Mouse (Mus musculus): ENCODE results near the gene Ptprn2.
A peak's percentile ranks its signal among the peaks of the same experiment; 100 is the strongest.

Ptprn2 gene

DNA sequence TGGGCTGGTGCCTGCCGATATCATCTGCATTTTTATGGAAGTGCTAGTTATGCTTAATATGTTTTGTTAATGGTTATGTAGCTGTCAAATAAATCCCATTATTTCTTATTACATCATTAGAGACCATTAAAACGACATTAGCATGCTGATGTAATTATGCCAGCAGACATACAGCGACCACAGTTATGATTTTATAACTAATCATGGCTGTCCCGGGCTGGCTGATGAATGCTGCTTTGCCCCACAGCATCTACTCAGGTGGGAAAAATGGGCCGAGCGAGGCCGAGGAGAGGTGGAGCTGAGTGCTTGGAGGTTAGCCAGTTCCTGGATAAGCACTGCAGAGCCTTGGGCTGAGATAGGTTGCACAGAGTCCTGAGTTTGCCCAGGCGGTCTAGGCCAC is 407.1 kb downstream of the Ptprn2 start:
- DNase-seq (ENCODE audit: low spot score): no peak

DNA sequence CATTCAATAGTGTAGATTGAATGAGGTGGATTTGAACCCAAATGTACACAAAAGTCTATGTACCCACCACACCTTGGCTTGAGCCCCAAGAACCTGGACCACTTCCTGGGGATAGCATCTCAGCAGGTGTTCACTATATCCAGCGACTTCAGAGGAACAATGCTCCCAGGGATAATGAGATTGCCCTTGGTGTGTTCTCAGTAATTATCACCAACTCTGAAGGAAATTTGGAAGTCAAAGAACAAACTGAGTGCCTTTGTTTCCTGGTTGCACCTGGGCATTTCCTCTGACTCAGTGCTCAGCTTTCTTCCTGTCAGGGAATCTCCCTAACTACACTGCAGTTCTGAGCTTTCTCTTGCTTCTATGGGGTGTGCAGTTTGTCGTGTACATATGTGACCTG is 411.1 kb downstream of the Ptprn2 start:
- DNase-seq (ENCODE audit: low spot score): no peak

GRCm38 (mm10) chr12:116901773-116902172 is 416.3 kb downstream of the Ptprn2 start:
- DNase-seq (ENCODE audit: low spot score): no peak

- DNase-seq (ENCODE audit: low spot score): no peak
Measured at GRCm38 (mm10) chr12:116907424-116907823, 421.9 kb downstream of the Ptprn2 start.

DNA sequence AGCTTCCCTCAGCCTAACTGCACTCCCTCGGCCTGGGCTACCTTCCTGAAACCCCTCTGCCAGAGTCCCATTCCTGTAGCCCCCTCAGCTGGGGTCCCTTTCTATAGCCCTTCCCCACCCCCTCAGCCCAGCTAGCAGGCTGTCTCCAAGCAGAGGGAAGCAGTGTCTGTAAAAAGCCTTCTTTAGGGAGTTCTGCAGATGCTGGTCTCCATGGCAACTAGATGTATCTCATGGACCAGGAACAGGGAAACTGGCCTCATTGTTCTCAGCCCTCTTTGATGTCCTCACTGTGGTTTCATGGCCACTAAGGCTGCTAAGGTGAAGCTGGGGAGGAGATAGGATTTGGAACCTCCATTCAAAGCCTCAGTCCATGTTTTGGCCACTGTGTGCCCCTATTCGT is 423.1 kb downstream of the Ptprn2 start:
- DNase-seq (ENCODE audit: low spot score): no peak

DNA sequence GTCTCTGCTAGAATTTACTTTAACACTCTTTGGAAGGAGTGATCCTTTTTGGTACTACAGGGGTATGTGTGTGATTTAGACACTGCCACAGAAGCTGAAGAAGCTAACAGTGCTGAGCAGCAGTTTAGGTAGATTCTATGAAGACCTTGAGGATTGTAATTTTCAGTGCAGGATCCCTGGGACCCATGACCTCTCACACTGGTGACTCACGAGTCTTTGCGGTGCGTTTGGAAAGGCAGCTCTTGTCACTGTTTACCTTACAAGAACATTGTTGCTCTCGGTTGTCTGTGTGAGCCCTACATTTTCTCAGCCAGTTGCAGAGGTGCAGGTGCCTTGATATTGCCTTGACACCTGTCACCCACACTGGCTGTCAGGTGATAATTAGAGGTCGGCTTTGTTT is 431.3 kb downstream of the Ptprn2 start:
- no peak for DNase-seq (ENCODE audit: low spot score)

GRCm38 (mm10) chr12:116919185-116919584 is 433.7 kb downstream of the Ptprn2 start:
- no peak for DNase-seq (ENCODE audit: low spot score)

DNA sequence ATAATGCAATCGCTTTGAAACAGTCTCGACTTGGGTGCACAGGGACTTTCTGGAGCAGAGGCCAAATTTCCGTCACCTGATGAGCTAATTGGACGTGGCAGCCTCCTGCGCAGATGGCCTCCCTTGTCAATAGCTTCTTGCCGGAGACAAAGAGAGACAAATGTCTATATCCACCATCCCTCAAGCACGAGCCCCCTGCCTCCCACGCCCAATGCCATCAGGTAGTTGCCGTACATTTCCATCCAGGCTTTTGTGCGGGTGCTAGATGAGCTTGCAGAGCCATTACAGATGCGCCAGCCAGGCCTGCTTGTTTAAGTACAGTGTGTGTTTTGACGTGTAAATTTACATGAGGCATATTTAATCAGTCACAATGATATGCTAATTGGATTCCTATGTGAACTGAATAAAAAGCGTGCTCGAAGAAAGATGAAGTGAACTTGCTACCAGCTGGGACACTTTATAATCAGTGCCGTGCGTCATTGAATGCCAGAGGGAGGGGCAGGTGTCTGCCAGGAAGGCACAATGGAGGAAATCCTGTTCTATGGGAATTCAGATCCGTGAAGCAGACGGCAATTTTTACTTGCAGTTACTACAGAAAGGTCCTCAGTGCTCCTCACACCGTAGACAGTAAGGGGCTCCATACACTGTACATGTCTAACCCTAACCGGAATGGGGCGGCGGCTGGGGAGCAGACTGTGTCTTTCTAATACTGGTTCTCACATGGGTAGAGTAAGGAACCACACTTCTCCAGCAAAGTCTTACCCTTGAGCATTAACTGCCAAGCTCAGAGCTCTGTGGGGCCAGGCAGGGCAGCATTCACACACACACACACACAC is 434.4 kb downstream of the Ptprn2 start:
- no peak for DNase-seq (ENCODE audit: low spot score)

DNA sequence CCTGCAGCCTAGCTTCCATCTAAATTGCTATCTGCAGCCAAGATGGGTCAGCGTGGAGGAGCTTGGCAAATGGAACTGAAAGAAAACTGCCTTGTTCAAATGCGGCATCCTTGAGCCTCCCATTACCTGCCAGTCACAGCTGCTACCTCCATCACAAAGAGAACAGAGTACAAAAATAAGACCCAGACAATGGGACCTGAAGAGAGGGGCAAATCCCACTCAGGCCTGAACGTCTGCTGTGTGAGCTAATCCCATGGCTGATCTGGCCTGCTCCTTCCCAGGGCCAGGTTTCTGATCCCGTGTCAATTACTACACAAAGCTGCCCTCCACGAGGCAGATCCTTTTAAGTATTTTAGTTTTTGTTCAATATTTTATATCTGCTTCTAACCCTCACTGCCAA is 441.6 kb downstream of the Ptprn2 start:
- no peak for DNase-seq (ENCODE audit: low spot score)

- no peak for DNase-seq (ENCODE audit: low spot score)
Measured at GRCm38 (mm10) chr12:116927516-116927915, 442.0 kb downstream of the Ptprn2 start.

GRCm38 (mm10) chr12:116938158-116938854 is 452.8 kb downstream of the Ptprn2 start:
- no peak for DNase-seq (ENCODE audit: low spot score)

DNA sequence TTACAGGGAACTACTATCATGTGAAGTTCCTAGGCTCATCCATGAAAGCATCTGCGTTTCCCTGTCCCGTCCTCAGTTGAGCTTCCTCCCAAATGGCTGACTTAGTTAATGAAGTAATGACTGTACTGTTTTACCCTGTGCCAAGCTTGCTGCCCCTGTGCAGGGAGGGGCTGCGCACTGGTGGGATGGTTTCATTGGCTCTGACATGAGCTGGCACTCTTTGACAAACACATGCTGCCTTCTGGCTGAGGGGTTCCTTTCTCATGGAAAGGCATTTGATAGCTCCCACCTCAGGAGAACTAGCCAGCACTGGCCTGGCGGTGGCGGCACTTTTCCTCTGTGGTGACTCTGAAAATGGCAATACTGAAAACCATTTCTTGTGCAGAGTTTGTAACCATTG is 458.4 kb downstream of the Ptprn2 start:
- DNase-seq (ENCODE audit: low spot score): no peak

DNA sequence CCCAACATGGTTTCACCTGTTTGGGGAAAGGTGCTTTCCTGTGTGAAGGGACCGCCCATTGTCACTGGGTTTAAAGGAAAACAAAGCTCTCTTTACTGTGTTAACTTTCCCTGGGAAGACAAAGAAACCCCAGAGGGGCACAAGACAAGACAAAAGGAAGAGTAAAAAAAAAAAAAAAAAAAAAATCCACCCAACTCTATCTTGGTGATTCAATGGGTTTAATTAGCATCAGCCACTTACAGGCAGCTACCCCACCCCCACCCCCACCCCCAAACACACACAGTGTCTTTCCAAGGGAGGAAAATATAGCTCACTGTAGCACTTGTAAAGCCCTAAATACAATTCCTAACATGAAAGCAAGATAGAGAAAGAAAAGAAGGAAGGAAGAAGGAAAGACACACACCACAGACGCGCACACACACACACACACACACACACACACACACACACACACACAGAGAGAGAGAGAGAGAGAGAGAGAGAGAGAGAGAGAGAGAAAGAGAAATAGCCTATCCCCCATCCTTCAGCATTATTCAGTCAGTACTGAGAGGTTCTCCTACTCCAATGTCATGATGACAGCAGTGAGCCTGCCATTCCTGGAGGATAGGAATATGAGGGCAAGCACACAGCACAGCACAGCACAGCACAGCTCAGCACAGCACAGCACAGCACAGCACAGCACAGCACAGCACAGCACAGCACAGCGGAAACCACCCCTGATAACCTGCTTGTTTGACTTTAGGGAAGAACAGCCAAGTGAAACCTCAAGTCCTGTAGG is 462.8 kb downstream of the Ptprn2 start:
- DNase-seq (ENCODE audit: low spot score): no peak

DNA sequence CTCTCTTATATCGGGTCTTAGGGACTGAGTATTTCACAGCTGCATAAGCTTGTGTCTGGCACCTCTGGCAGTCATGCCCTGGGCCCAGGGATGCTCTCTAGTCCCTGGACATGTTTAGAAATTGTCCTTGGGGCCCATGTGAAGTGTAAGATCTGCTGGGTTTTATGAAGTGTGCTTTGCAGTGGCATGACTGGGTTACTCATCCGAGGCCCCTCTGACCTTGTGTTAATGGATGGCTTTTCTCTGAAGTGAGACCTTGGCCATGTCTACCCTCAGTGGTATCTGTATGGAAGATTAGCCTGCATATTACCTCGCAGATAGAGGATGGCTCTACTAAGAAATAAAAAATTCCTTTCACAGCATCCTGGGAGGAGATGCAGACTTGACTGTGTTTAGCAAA is 464.2 kb downstream of the Ptprn2 start:
- no peak for DNase-seq (ENCODE audit: low spot score)

DNA sequence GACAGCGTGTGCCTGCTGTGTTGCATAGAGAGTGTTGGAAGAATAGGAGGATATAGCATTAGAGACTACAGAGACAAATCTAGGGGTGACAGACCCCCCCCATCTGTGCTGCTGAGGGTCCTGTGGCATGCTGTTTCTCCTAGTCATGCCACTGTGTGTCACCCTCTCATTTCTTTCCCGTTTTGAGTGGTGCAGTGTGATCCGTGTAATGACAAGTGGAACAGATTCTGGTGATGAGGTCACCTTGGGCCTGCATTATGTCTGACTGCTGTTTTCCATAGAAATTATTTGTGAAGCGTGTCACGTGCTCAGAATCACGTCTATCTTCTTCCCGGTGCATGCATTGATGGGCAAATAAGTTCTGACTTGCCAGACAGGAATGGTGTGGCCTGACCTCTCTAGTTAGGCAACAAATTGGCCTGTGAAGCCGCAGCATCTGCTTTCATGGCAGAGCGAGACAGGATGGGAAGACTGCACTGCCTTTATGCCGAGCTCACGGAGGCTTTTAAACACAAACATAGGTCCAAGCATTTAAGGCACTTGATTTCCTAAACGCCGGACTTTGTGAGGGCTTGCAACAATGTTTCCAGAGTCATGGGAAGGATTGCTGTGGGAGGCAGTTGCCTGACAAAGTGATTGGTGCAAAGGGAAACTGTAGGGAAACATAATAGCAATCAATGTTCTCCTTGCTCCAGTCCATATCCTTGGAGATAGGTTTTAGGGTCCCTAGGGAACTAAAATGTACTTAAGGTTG is 467.1 kb downstream of the Ptprn2 start:
- no peak for DNase-seq (ENCODE audit: low spot score)

GRCm38 (mm10) chr12:116959164-116959563 is 473.6 kb downstream of the Ptprn2 start:
- DNase-seq (ENCODE audit: low spot score): no peak

- no peak for DNase-seq (ENCODE audit: low spot score)
Measured at GRCm38 (mm10) chr12:116963906-116964305, 478.4 kb downstream of the Ptprn2 start.

GRCm38 (mm10) chr12:116968215-116968939 is 482.9 kb downstream of the Ptprn2 start:
- no peak for DNase-seq (ENCODE audit: low spot score)

DNA sequence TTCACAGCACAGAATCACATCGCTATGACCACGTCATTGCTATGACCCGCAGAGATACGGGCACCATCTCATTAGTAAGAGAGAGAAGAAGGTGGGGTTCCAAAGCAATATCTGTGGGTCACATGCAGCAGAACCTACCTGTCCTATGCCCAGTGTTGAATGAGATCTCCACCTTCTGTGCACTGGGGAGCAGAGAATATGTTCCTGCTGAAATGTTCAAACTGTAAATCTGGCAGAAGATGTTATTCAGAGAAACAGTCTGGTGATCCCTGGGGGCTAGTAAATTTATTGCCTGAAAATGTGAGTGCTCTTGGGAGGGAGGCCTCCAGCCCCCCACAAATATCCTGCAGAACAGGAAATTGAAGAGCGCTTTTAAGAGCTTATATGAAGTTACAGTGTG is 490.0 kb downstream of the Ptprn2 start:
- peak; percentile 3 for DNase-seq (ENCODE audit: low spot score)

- DNase-seq (ENCODE audit: low spot score): peak; percentile 15
Measured at GRCm38 (mm10) chr12:116976981-116977380, 491.5 kb downstream of the Ptprn2 start.

GRCm38 (mm10) chr12:116978201-116978600 is 492.7 kb downstream of the Ptprn2 start:
- peak; percentile 40 for DNase-seq (ENCODE audit: low spot score)
